Mouse (Mus musculus) testis, adult 2 months (tissue): ENCODE data around the gene Parp12. TPM values are rescaled to one million over a fixed set of nuclear protein-coding genes. Genes with fewer than 3 reads are reported as not detected.

Experiments used
- H3K27ac ChIP-seq: fragments of 200-500 bp; 2 replicates; pipeline ENCODE4 v1.5.1; 2012; ENCODE audit warnings: low read depth, low read length; ENCODE audit not compliant: control insufficient read depth, insufficient read depth
- H3K27me3 ChIP-seq: fragments of 200-500 bp; 2 replicates; pipeline ENCODE4 v1.6.1; 2012; ENCODE audit warnings: mild to moderate bottlenecking, low read length, moderate library complexity; ENCODE audit not compliant: control insufficient read depth, insufficient read depth
- H3K36me3 ChIP-seq: fragments of 200-500 bp; 2 replicates; pipeline ENCODE4 v1.6.1; 2012; ENCODE audit warnings: mild to moderate bottlenecking, low read length; ENCODE audit not compliant: control insufficient read depth, insufficient read depth
- H3K4me1 ChIP-seq: fragments of 200-500 bp; 2 replicates; pipeline ENCODE4 v1.6.1; 2012; ENCODE audit warnings: low read length; ENCODE audit not compliant: control insufficient read depth, insufficient read depth
- H3K4me3 ChIP-seq: fragments of 200-500 bp; 2 replicates; pipeline ENCODE4 v1.5.1; 2012; ENCODE audit warnings: low read depth, mild to moderate bottlenecking, low read length, moderate library complexity, mixed read lengths; ENCODE audit not compliant: control insufficient read depth
- CTCF ChIP-seq: fragments of 200-500 bp; IDR thresholded peaks from 2 replicates; pipeline ENCODE4 v1.5.1; 2012; ENCODE audit warnings: low read depth, mild to moderate bottlenecking, inconsistent platforms, low read length, moderate library complexity; ENCODE audit not compliant: control insufficient read depth, insufficient read depth, insufficient replicate concordance
- POLR2A ChIP-seq: fragments of 200-500 bp; IDR thresholded peaks from 2 replicates; pipeline ENCODE4 v1.6.1; 2012; ENCODE audit warnings: low read depth, mild to moderate bottlenecking, inconsistent platforms, low read length, moderate library complexity; ENCODE audit not compliant: control insufficient read depth
- polyA plus RNA-seq: library from polyadenylated mRNA; depleted of rRNA; stranded (reverse); fragments of >200 nt; gene quantifications from 2 replicates; pipeline ENCODE4 v1.2.3, GENCODE M21; 2012

The Parp12 gene
- polyA plus RNA-seq, 1 experiment = 23.1 TPM

- Histone ChIP-seq H3K27me3 (no peaks in the 10 kb centered on the region), H3K4me1 (no peaks in the 10 kb centered on the region), H3K27ac (no peak overlapping the region), H3K4me3 (no peak overlapping the region), H3K36me3 (no peaks in the 10 kb centered on the region)
- TF ChIP-seq POLR2A (no peak), CTCF (no peak)
These were observed 45.5 kb downstream of the Parp12 start for GRCm38 (mm10) chr6:39072664-39073063.

DNA sequence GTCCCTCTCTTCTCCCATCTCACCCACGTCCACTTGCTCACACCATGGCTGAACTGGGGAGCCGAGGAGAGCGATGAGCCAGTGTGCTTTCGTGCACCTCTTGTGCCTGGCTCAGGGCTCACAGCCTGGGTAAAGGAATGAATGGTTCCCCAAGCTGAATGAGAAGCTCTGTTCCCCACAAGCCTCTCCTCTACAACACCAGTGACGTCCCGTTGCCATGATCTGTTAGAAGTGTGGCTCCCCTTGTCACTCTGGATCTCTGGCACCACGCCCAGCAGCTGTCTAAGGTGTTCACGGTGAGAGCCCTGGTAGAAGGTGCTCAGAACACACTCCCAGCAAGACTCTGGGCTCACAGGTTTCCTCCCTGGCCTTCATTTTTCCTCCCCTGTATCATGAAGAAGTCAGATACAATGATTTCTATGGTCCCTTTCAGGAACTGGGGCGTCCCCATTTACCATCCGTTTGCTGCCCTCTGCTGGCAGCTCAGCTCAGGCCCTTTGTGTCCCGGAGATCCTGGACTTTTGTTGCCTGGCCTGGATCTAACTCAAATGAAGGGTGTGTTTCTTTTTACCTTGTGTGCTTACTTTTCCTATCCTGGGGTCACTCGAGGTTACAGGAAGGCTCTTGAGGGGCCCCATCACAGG lies 51.1 kb downstream of the Parp12 start:
- H3K27ac ChIP-seq = peak overlapping the region; percentile 63; the same call in 1 of the 2 replicates
- H3K4me3 ChIP-seq = peak overlapping the region; percentile 87
- H3K36me3 ChIP-seq = no peaks in the 10 kb centered on the region
- TF ChIP-seq CTCF (peak; percentile 56; the same call in 1 of the 2 replicates), POLR2A (no peak)
- H3K27me3 ChIP-seq = no peaks in the 10 kb centered on the region
- no peaks in the 10 kb centered on the region; the same call in 1 of the 2 replicates for H3K4me1 ChIP-seq

DNA sequence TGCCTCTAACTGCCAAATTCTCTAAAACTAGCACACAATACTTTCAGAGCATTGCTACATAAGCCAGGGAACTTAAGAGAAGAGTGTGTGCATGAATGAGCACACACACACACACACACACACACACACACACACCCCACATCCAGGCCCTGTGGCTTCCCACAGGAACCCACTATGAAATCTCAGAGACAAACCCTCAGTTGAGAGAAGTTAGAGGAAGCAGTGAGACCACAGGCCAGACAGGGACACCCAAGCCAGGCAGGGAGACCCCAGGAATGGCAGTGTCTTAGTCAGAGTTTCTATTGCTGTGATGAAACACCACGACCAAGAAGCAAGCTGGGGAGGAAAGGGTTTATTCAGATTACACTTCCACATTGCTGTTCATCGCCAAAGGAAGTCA lies 54.6 kb downstream of the Parp12 start:
- H3K27me3 ChIP-seq = no peaks in the 10 kb centered on the region
- H3K27ac ChIP-seq = no peak overlapping the region
- TF ChIP-seq CTCF (no peak), POLR2A (no peak)
- H3K4me3 ChIP-seq = no peak overlapping the region
- no peaks in the 10 kb centered on the region for H3K36me3 ChIP-seq
- no peaks in the 10 kb centered on the region; the same call in 1 of the 2 replicates for H3K4me1 ChIP-seq

DNA sequence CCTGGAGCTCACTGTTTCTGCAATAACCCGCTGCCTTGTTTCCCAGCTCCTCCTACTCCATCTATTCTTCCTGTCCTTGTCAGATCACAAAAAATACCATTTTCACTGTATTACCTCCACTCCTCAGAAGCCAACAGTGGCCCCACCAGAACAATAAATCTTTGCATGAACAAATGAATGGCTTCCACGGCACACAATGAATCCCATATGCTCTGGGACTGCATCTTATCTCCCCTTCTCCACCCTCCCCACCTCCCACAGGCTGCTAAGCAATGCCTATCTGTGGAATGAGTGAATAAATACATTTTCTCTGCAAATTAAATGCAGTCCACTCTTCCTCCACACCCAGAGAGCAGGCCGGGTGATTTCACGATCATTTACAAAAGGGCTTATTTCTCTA lies 57.0 kb downstream of the Parp12 start:
- H3K36me3 ChIP-seq = no peaks in the 10 kb centered on the region
- H3K27ac ChIP-seq = no peak overlapping the region
- peaks cover 3% of the 10 kb centered on the region; the same call in 1 of the 2 replicates for H3K4me1 ChIP-seq
- no peak overlapping the region for H3K4me3 ChIP-seq
- H3K27me3 ChIP-seq = no peaks in the 10 kb centered on the region
- no peak for TF ChIP-seq CTCF
- TF ChIP-seq POLR2A = no peak

DNA sequence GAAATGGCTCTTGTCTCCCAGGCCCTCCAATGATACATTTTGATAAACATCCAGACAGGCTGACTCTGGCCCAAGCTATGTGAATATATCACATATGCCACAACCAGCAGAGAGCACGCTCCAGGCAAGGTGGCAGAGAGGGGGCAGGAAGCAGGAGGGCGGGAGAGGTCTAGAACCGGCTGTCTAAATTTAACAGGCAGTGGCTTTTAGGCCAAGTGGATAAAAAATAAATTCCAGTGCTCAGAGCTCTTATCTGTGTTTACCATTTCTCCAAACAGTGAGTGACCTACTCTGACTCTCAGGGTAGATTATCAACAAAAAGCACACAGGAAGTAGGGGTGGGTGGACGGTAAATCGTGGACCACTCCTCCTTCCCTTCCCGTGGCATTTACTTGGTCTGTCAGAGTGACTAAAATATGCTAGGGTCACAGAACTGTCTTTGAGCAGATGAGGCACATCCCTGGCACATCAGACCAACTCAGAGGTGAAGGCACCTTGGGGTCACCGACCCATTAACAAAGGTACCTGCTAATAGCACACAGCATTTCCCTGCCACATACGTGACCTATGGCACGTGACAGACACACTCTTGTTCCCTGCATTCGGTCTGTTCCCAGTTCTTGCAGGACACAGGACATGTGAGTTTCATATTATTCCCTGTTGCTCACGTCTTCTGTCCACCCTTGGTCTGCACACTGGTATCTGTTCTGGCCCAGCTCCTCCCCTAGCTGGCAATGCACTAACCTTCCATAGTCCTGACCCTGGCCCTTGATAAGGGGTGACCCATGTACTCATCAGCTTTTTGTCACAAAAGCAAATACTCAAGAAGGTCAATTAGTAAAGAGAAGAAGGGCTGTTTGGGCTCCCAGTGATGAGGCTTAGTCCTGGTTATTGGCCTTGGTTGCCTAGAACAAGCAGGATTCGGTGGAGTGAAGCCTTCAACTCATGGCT lies 58.3 kb downstream of the Parp12 start:
- Histone ChIP-seq H3K27ac (no peak overlapping the region), H3K36me3 (no peaks in the 10 kb centered on the region), H3K4me1 (peaks cover 5% of the 10 kb centered on the region; the same call in 1 of the 2 replicates), H3K4me3 (no peak overlapping the region), H3K27me3 (no peaks in the 10 kb centered on the region)
- TF ChIP-seq POLR2A = no peak
- TF ChIP-seq CTCF = no peak

GRCm38 (mm10) chr6:39058936-39059335 lies 59.2 kb downstream of the Parp12 start:
- TF ChIP-seq CTCF (no peak), POLR2A (no peak)
- H3K4me1 ChIP-seq = peaks cover 5% of the 10 kb centered on the region; the same call in 1 of the 2 replicates
- H3K36me3 ChIP-seq = no peaks in the 10 kb centered on the region
- no peaks in the 10 kb centered on the region for H3K27me3 ChIP-seq
- no peak overlapping the region for H3K4me3 ChIP-seq
- no peak overlapping the region for H3K27ac ChIP-seq

- TF ChIP-seq POLR2A (no peak), CTCF (0 out of 2 replicates have a peak, but pooled peaks have one; percentile 29)
- Histone ChIP-seq H3K27me3 (no peaks in the 10 kb centered on the region), H3K36me3 (no peaks in the 10 kb centered on the region), H3K4me3 (no peak overlapping the region), H3K27ac (no peak overlapping the region), H3K4me1 (peaks cover 5% of the 10 kb centered on the region; the same call in 1 of the 2 replicates)
These were observed 59.8 kb downstream of the Parp12 start for GRCm38 (mm10) chr6:39058389-39058788.
